In the genomic region with DNA sequence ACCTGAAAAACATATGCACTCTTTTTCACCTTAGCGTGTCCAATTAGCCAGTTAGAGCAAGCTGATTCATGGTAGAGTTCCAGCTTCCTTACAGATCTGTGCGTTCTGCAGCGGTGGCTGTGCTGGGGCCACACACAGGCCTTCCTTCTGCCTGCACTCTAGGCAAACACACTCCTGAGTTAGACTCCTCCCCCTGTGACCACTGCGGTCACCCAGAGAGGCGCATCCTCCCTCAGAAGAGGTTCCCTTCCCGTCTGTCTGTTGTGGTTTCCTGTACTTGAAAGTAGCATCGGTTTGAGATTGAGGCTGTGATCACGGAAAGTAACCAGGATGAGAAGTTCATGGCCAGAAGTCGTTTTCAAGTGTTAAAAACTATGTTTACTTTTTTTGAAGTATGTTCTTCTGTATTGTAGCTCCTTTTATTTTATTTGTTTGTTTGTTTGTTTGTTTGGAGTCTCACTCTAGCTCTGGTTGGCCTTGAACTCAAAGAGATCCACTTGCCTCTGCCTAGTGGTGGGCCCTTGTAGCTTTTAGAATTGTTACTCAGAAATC, we compare ENCODE assay signal across 9 mouse cellular contexts.
DNase-seq lines count a peak whose midpoint lies in the region; ATAC-seq and TF ChIP-seq lines count a peak whose summit lies in the region.
"Had no signal": no experiment of that assay in that cellular context is flagged by ENCODE, and none has a peak within 500 bp of the region (broad histone marks: within the 10 kb centered on the region; RNA-seq: fewer than 3 reads in every experiment).

No protein-coding gene starts in this region.

- peaks cover 48% of the 10 kb centered on the region for H3K4me1 ChIP-seq in hindbrain, embryonic 10.5 days (replicated peaks)
- H3K4me1 ChIP-seq in hindbrain, embryonic 13.5 days (replicated peaks), result peaks cover 19% of the 10 kb centered on the region
- no peaks in the 10 kb centered on the region for H3K4me1 ChIP-seq in lung, embryonic 14.5 days (ENCODE audit: insufficient read depth)
- H3K4me1 ChIP-seq in hindbrain, embryonic 12.5 days, result peaks cover 21% of the 10 kb centered on the region
- no peaks in the 10 kb centered on the region for H3K4me1 ChIP-seq in hindbrain, embryonic 11.5 days (replicated peaks; ENCODE audit: control insufficient read depth, insufficient read depth, low read length)
- no peaks in the 10 kb centered on the region; the same call in 1 of the 2 replicates for H3K4me1 ChIP-seq in forebrain, embryonic 15.5 days

- no peak overlapping the region for H3K4me2 ChIP-seq in hindbrain, embryonic 13.5 days
- no peak overlapping the region for H3K4me2 ChIP-seq in lung, embryonic 14.5 days
- no peak overlapping the region for H3K4me2 ChIP-seq in hindbrain, embryonic 12.5 days (replicated peaks)
- H3K4me2 ChIP-seq in hindbrain, embryonic 11.5 days (replicated peaks; ENCODE audit: low read depth, low read length), result no peak overlapping the region
- no peak overlapping the region for H3K4me2 ChIP-seq in forebrain, embryonic 15.5 days (replicated peaks)

- H3K27ac ChIP-seq in hindbrain, embryonic 10.5 days, result 0 out of 2 replicates have a peak overlapping the region, but pooled peaks have one; percentile 23
- H3K27ac ChIP-seq in hindbrain, embryonic 13.5 days, result no peak overlapping the region
- H3K27ac ChIP-seq in lung, embryonic 14.5 days (ENCODE audit: low read depth), result no peak overlapping the region
- no peak overlapping the region for H3K27ac ChIP-seq in hindbrain, embryonic 12.5 days
- no peak overlapping the region for H3K27ac ChIP-seq in hindbrain, embryonic 11.5 days (ENCODE audit: low read depth, low read length)
- no peak overlapping the region for H3K27ac ChIP-seq in forebrain, embryonic 15.5 days (replicated peaks)

- WGBS in hindbrain, embryonic 10.5 days, result 64% methylated on average over 9 of the region's 9 CpGs
- 63% methylated on average over 9 of the region's 9 CpGs for WGBS in hindbrain, embryonic 13.5 days
- WGBS in lung, embryonic 14.5 days, result 52% methylated on average over 9 of the region's 9 CpGs
- WGBS in hindbrain, embryonic 12.5 days, result 61% methylated on average over 9 of the region's 9 CpGs
- WGBS in hindbrain, embryonic 11.5 days, result 64% methylated on average over 9 of the region's 9 CpGs
- 78% methylated on average over 9 of the region's 9 CpGs for whole genome bisulfite sequencing in forebrain, embryonic 15.5 days

- H3K36me3 ChIP-seq in hindbrain, embryonic 10.5 days, result peaks cover 72% of the 10 kb centered on the region
- peaks cover 63% of the 10 kb centered on the region for H3K36me3 ChIP-seq in hindbrain, embryonic 13.5 days
- peaks cover 61% of the 10 kb centered on the region for H3K36me3 ChIP-seq in lung, embryonic 14.5 days (ENCODE audit: insufficient read depth)
- peaks cover 4% of the 10 kb centered on the region; the same call in 1 of the 2 replicates for H3K36me3 ChIP-seq in splenic B cell, adult 2 months (ENCODE audit: control insufficient read depth, insufficient read depth, low read length, poor library complexity, severe bottlenecking)
- H3K36me3 ChIP-seq in hindbrain, embryonic 12.5 days, result peaks cover 53% of the 10 kb centered on the region
- H3K36me3 ChIP-seq in hindbrain, embryonic 11.5 days (ENCODE audit: control insufficient read depth, insufficient read depth, low read length), result peaks cover 15% of the 10 kb centered on the region
- peaks cover 36% of the 10 kb centered on the region for H3K36me3 ChIP-seq in forebrain, embryonic 15.5 days

- no peak for DNase-seq in hindbrain, embryonic 10.5 days (ENCODE audit: low spot score)
- peak; percentile 30 for DNase-seq in lung, embryonic 14.5 days
- DNase-seq in splenic B cell, adult 2 months (ENCODE audit: low read depth, low spot score), result peak; percentile 70
- no peak for DNase-seq in hindbrain, embryonic 11.5 days (ENCODE audit: low spot score)

- H3K9ac ChIP-seq in hindbrain, embryonic 13.5 days, result no peak overlapping the region
- no peak overlapping the region for H3K9ac ChIP-seq in lung, embryonic 14.5 days
- no peak overlapping the region for H3K9ac ChIP-seq in hindbrain, embryonic 12.5 days
- H3K9ac ChIP-seq in hindbrain, embryonic 11.5 days (ENCODE audit: low read depth, low read length), result no peak overlapping the region
- H3K9ac ChIP-seq in forebrain, embryonic 15.5 days (replicated peaks), result no peak overlapping the region

- no peak for TF ChIP-seq CTCF in lung, embryonic 14.5 days (IDR thresholded peaks at IDR 0.05; ENCODE audit: low read depth)

- no peaks in the 10 kb centered on the region for H3K9me3 ChIP-seq in hindbrain, embryonic 10.5 days
- H3K9me3 ChIP-seq in hindbrain, embryonic 13.5 days, result no peaks in the 10 kb centered on the region
- no peaks in the 10 kb centered on the region for H3K9me3 ChIP-seq in lung, embryonic 14.5 days (ENCODE audit: low read depth, low read length)
- H3K9me3 ChIP-seq in hindbrain, embryonic 12.5 days (replicated peaks), result no peaks in the 10 kb centered on the region
- H3K9me3 ChIP-seq in hindbrain, embryonic 11.5 days (ENCODE audit: control insufficient read depth, low read length), result no peaks in the 10 kb centered on the region
- no peaks in the 10 kb centered on the region for H3K9me3 ChIP-seq in forebrain, embryonic 15.5 days

- no peaks in the 10 kb centered on the region for H3K27me3 ChIP-seq in hindbrain, embryonic 10.5 days (ENCODE audit: insufficient read depth, poor library complexity, severe bottlenecking)
- H3K27me3 ChIP-seq in hindbrain, embryonic 13.5 days, result no peaks in the 10 kb centered on the region
- no peaks in the 10 kb centered on the region for H3K27me3 ChIP-seq in lung, embryonic 14.5 days (ENCODE audit: insufficient read depth, low read length)
- H3K27me3 ChIP-seq in splenic B cell, adult 2 months (ENCODE audit: control insufficient read depth, insufficient read depth, low read length, poor library complexity, severe bottlenecking), result no peaks in the 10 kb centered on the region
- no peaks in the 10 kb centered on the region for H3K27me3 ChIP-seq in hindbrain, embryonic 12.5 days
- H3K27me3 ChIP-seq in hindbrain, embryonic 11.5 days (ENCODE audit: control insufficient read depth, insufficient read depth, low read length), result no peaks in the 10 kb centered on the region
- no peaks in the 10 kb centered on the region for H3K27me3 ChIP-seq in forebrain, embryonic 15.5 days
- H3K27me3 ChIP-seq: Patski had no signal

- no peak overlapping the region for H3K4me3 ChIP-seq in hindbrain, embryonic 10.5 days
- H3K4me3 ChIP-seq in hindbrain, embryonic 13.5 days, result no peak overlapping the region
- no peak overlapping the region for H3K4me3 ChIP-seq in lung, embryonic 14.5 days (ENCODE audit: low read depth, low read length)
- H3K4me3 ChIP-seq in hindbrain, embryonic 12.5 days, result no peak overlapping the region
- no peak overlapping the region for H3K4me3 ChIP-seq in hindbrain, embryonic 11.5 days (ENCODE audit: low read depth, low read length)
- no peak overlapping the region for H3K4me3 ChIP-seq in forebrain, embryonic 15.5 days

- ATAC-seq in hindbrain, embryonic 13.5 days (ENCODE audit: low FRiP score), result no peak
- peak; percentile 99 for ATAC-seq in common myeloid progenitor, adult 5-6 weeks (replicated peaks; ENCODE audit: low read depth, poor library complexity, severe bottlenecking)
- ATAC-seq in lung, embryonic 14.5 days (ENCODE audit: insufficient read depth), result no peak
- ATAC-seq in hindbrain, embryonic 12.5 days (ENCODE audit: low FRiP score), result no peak
- no peak; the same call in 1 of the 2 replicates for ATAC-seq in hindbrain, embryonic 11.5 days (ENCODE audit: low FRiP score)
- ATAC-seq in forebrain, embryonic 15.5 days (replicated peaks), result no peak
- ATAC-seq: Patski had no signal

Comparison
In these comparisons a context has a peak if more than half of its experiments do, and no peak if none do; other contexts are left out.
1. DNase-seq: peak in lung, embryonic 14.5 days (single experiment) and splenic B cell, adult 2 months (single experiment); none in hindbrain, embryonic 10.5 days (single experiment) and hindbrain, embryonic 11.5 days (single experiment).